Mouse (Mus musculus): ENCODE data around the gene Gm20388.

DNA sequence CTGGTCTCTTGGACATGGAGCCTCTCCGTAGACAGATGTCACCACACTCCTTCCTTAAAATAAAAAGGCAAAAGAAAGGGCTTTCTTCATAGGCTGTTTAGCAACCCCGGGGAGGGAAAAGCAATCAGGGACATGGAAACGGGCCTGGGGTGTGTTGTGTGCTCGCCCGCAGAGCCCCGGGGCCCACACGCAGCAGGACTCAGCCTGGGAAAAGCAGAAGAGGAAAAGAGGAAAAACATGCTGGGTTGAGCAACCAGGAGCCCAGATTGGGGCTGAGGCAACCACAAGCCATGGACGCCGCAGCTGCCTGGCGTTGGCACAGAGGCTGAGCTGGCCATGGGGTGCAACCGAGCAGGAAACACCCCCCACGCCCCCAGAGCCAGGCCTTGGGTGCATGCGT, 775.4 kb downstream of the Gm20388 start:
- TF ChIP-seq CTCF (IDR thresholded peaks at IDR 0.05; ENCODE audit: low read depth), result no peak
- no peak for TF ChIP-seq EP300 (IDR thresholded peaks at IDR 0.05; ENCODE audit: low read depth)

Data from liver, embryonic 14.5 days (tissue).